Mouse (Mus musculus) adrenal gland, adult 2 months (tissue): ENCODE measurements around the gene Zfp383. TPM values are rescaled to one million over a fixed set of nuclear protein-coding genes. Genes with fewer than 3 reads are reported as not detected.
"Not testable (repeated sequence)": the region's sequence is repeated elsewhere in the genome, so short reads cannot be mapped to it uniquely, and the experiment has no call there.

Source experiments
- DNase-seq: peaks from one replicate; pipeline ENCODE4 v3.0.0; 2021
- long read RNA-seq: library from polyadenylated mRNA; stranded (forward); transcript quantifications from one replicate; pipeline ENCODE4 v2.0.0, GENCODE M21; 2021
- polyA plus RNA-seq: library from polyadenylated mRNA; depleted of rRNA; stranded (reverse); fragments of >200 nt; gene quantifications from 2 replicates; pipeline ENCODE4 v1.2.3, GENCODE M21; 2012; rRNA removed
- total RNA-seq, 2 experiments: library from RNA; stranded (reverse); gene quantifications; 2 replicates each; pipeline ENCODE4 v1.2.3; 2021

The Zfp383 gene
- 1 to 10 TPM; 4.0 to 7.8 TPM for total RNA-seq
- polyA plus RNA-seq: 0.26 and 0.39 TPM in 2 replicates
- long read RNA-seq, partial matches to known transcripts: 0 of 1 reads
- long read RNA-seq, other reads (novel, unspliced or antisense): 1 of 1 reads

- DNase-seq: peak; percentile 90
Observed at GRCm38 (mm10) chr7:29908130-29908950, at the start of gene Zfp383. Gene Zfp383, plus strand, starts transcription at chr7:29908223.

- DNase-seq: peak; percentile 93
Observed at GRCm38 (mm10) chr7:29859532-29860517, 48.2 kb upstream of the Zfp383 start, which contains the start of gene Zfp420. Gene Zfp420, plus strand, starts transcription at chr7:29859979.

- DNase-seq: no peak
Observed at GRCm38 (mm10) chr7:29861660-29862059, 46.4 kb upstream of the Zfp383 start.

DNA sequence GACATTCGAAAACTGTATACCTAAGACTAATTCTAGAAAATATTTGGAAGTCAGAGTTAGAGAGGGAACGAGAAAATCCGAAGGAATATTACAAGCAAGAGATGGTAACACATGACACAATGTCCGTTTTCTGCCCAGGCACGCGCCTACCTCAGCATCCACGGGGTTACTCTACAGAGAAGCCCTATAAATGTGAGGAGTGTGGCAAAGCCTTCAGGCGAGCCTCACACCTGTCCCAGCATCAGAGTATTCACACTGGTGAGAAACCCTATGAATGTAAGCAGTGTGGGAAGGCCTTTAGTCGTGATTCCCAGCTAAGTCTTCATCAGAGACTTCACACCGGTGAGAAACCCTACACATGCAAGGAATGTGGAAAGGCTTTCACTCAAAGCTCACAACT lies 33.8 kb upstream of the Zfp383 start:
- no peak for DNase-seq

GRCm38 (mm10) chr7:29877561-29877960 lies 30.5 kb upstream of the Zfp383 start:
- DNase-seq: not testable (repeated sequence)

GRCm38 (mm10) chr7:29880056-29880455 lies 28.0 kb upstream of the Zfp383 start:
- DNase-seq: no peak

GRCm38 (mm10) chr7:29880916-29881315 lies 27.1 kb upstream of the Zfp383 start:
- no peak for DNase-seq

GRCm38 (mm10) chr7:29890501-29890900 lies 17.5 kb upstream of the Zfp383 start:
- DNase-seq: no peak

DNA sequence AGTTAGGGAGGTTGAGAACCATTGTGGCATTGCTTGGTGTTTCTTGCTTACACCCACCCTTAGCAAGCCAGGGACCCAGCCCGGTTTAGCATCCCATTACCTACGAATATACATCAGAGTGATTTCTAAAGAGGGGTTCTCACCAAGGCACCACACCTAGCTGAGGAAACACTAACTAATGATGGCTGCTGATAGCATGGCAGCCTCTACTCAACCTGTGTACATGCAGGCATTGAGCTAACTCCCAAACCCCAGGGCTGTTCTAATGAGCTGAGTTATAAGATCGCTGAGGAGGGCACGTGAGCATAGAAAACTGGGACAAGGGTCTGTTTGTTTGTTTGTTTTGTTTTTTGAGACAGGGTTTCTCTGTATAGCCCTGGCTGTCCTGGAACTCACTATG lies 15.3 kb upstream of the Zfp383 start:
- DNase-seq: no peak

DNA sequence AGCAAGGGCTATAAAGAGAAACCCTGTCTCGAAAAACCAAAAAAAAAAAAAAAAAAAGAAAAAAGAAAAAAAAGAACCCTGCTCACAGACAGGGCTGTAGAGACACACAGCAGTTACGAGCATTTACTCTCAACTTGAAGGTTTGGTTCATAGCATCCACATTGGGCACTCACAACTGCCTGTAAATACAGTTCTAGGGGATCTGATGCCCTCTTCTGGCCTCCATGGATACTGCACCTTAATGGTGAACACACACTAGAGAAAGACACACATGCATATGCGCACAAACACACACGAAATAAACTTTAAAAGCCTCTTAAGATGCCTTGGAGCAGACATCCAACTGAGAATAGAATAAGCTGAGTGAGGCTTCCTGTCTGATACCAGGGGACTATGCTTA lies 9.7 kb upstream of the Zfp383 start:
- no peak for DNase-seq

- no peak for DNase-seq
Observed at GRCm38 (mm10) chr7:29904101-29904500, 3.9 kb upstream of the Zfp383 start.

DNA sequence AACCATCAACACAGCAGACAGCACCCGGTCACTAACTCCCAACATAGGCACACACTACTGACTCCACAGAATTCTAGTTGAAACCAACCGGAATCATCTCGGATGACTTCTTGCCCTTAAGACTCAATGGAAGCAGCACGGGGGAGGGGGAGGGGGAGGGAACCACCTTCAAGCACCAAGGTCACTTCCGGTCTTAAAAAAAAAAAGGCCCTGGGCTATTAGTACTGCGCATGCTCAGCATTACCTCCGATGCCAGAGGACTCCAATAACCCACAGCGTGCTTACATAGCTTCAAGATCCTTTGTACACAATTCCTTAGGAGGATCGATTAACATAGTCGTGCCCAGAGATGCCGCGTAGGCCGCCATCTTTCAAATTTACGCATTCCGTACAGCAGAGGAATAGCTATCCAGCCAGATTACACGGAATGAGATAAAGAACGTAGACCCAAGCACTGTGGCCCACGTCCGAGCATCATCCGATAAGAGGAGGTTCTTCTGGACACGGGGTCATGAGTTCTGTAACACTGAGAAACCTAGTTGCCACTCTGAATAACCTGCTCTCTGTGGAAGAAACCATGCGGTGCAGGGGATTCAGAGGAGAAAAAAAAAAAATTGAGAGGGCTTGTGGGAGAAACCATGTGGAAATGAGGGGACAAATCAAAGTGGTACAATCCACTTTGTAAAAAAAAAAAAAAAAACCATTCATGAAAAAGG lies 1.9 kb upstream of the Zfp383 start, which contains the start of gene Zfp27:
Gene Zfp27 (minus strand): TSS at position 607 of the 716 bp plus-strand sequence.
- peak; percentile 79 for DNase-seq

DNA sequence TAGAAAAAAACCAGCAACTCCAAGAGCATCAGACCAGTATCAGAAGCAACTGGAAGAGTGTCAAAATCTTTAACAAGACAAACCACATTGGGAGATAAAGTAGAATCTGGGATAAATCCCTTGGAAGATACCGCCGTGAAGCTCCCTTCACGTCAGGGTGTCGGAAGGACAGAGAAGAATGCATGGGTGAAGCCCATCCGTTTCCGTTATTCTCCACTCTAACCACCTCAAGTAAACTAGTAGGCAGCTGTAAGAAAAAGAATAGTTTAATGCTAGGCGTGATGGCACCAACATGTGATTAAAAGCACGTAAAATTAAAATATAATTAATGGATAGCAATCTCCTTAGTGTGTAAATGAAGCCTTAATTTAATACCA lies 1.4 kb upstream of the Zfp383 start:
- DNase-seq: peak; percentile 8

DNA sequence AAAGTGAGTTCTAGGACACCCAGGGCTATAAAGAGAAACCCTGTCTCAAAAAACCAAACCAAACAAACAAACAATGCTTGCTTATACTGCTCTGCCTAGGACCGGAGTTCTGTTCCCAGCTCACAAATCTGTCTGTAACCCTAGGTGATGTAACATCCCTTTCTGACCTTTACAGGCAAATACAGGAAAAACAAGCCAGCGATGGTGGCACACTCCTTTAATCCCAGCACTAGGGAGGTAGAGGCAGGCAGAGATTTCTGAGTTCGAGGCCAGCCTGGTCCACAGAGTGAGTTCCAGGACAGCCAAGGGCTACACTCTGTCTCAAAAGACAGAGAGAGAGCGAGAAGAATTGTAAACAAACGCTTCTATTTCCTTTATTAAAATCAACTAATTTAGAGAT lies 817 bp upstream of the Zfp383 start:
- DNase-seq: no peak

GRCm38 (mm10) chr7:29910252-29910651 lies 2.2 kb downstream of the Zfp383 start:
- no peak for DNase-seq

- no peak for DNase-seq
Observed at GRCm38 (mm10) chr7:29912172-29912571, 4.1 kb downstream of the Zfp383 start.

DNA sequence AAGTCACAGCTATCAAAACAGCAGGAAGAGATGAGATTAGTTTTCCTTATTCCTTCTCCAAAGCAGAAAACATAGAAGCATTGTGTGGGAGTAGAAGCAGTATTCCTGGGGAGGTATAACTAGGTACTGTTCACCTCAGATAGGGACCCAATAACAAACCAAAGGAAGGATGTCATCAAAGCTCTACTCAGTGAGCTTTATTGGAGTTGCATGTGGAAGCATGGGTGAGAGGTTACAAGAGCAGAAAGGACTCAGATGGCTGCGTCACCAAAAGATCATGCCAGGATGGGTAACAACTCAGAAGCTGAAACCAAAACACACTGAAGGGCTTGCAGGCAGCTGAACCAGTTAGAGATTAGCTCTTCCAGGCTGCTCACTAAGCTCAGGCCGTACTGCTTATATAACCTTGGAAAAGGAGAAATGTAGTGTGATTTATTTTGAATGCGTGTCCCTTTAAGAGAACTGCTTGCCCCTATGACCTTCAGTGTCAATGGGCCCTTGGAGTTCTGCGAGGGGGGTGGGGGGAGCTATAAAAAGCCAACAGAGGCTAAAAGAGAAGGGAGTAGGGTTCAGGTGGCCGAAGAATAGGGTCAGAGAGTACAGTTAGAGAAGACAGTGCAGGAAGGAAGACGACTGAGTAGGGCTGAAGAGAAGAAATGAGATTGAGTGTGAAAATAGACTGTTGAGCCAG lies 9.5 kb downstream of the Zfp383 start:
- peak; percentile 24 for DNase-seq

- DNase-seq: no peak
Observed at GRCm38 (mm10) chr7:29918062-29918453, 10.0 kb downstream of the Zfp383 start.

DNA sequence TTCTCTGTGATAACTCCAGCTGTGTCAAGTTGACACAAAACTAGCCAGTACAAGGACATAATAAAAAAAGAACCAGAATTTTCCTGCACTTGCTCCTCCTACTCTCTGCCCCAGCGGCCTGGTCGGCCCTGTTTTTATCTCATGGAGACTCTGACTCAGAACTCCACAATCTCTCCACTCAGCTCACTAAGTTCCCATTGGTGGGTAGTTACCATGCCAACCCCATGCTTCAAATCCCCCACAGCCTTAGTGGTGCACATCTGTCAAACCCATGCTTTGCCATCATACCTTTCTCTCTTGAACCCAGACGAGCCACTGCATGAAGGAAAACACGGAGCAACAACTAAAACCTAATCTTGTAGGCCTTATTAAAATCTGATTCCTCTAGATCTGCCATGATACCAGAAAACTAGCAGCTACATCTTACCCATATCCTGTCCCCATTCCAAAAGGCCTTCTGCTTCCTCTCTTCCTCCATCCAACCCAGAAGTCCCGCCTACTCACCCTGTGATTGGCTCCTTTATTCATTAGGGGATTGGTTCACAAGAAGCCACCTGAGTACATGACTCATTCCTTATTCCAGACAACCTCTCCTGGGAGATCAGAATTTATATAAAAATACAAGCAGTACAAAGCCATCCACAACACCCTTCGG lies 13.5 kb downstream of the Zfp383 start:
- peak; percentile 11 for DNase-seq

GRCm38 (mm10) chr7:29922780-29923179 lies 14.8 kb downstream of the Zfp383 start:
- DNase-seq: no peak

- no peak for DNase-seq
Observed at GRCm38 (mm10) chr7:29938856-29939255, 30.8 kb downstream of the Zfp383 start.
